Mouse (Mus musculus): ENCODE data around the gene Thpo. TPM values are rescaled to one million over a fixed set of nuclear protein-coding genes. Genes with fewer than 3 reads are reported as not detected.

Gene Thpo
- total and polyA plus RNA-seq, 3 experiments = not detected

GRCm38 (mm10) chr16:20732925-20733730 is 1.2 kb downstream of the Thpo start, which contains the start of gene Chrd:
Gene Chrd (plus strand): TSS chr16:20733127.
- DNase-seq (ENCODE audit: low read depth, low spot score) = no peak
- H3K36me3 ChIP-seq (ENCODE audit: control insufficient read depth in 1 of 2, insufficient read depth in 2 of 2, low read length in 2 of 2) = no peaks in the 10 kb centered on the region
- TF ChIP-seq POLR2AphosphoS2 (IDR thresholded peaks at IDR 0.05; ENCODE audit: low read length) = no peak
- TF ChIP-seq ELF1 (IDR thresholded peaks at IDR 0.05; ENCODE audit: low read depth, low read length) = no peak
- no peak for TF ChIP-seq ZKSCAN1 (IDR thresholded peaks at IDR 0.05; ENCODE audit: low read depth, low read length)
- TF ChIP-seq MAFK (IDR thresholded peaks at IDR 0.05; ENCODE audit: borderline replicate concordance, low read depth, low read length) = no peak
- no peak for TF ChIP-seq MAX (IDR thresholded peaks at IDR 0.05; ENCODE audit: low read length)
- no peak for TF ChIP-seq TCF12 (IDR thresholded peaks at IDR 0.05; ENCODE audit: low read depth, low read length)
- no peak for TF ChIP-seq E2F4 (IDR thresholded peaks at IDR 0.05; ENCODE audit: borderline replicate concordance, low read depth, low read length)
- no peak for TF ChIP-seq GABPA (IDR thresholded peaks at IDR 0.05; ENCODE audit: low read depth, low read length)
- no peak for TF ChIP-seq ZMIZ1 (IDR thresholded peaks at IDR 0.05; ENCODE audit: low read depth, low read length)
- no peak for TF ChIP-seq SIN3A (IDR thresholded peaks at IDR 0.05; ENCODE audit: low read length)
- TF ChIP-seq SMC3 (IDR thresholded peaks at IDR 0.05; ENCODE audit: low read depth, low read length) = no peak
- no peak for TF ChIP-seq ZNF384 (IDR thresholded peaks at IDR 0.05; ENCODE audit: low read depth, low read length)
- no peak for TF ChIP-seq KAT2A (conservative IDR thresholded peaks at IDR 0.05; ENCODE audit: low read depth, low read length)
- TF ChIP-seq POLR2AphosphoS5 (IDR thresholded peaks at IDR 0.05; ENCODE audit: borderline replicate concordance, low read depth, low read length) = no peak
- no peak for TF ChIP-seq POLR2A (IDR thresholded peaks at IDR 0.05; ENCODE audit: control insufficient read depth in 1 of 2, insufficient read depth in 1 of 2, low read depth in 1 of 2, low read length in 2 of 2, poor library complexity in 1 of 2)

GRCm38 (mm10) chr16:20732251-20732924 is 1.9 kb downstream of the Thpo start:
- no peaks in the 10 kb centered on the region for H3K36me3 ChIP-seq (ENCODE audit: control insufficient read depth in 1 of 2, insufficient read depth in 2 of 2, low read length in 2 of 2)
- H3K4me1 ChIP-seq (ENCODE audit: control insufficient read depth in 1 of 2, insufficient read depth in 2 of 2, low read length in 2 of 2) = no peaks in the 10 kb centered on the region
- no peak overlapping the region for H3K9ac ChIP-seq (ENCODE audit: control insufficient read depth, low read depth, low read length, poor library complexity, severe bottlenecking)
- no peak overlapping the region for H3K27ac ChIP-seq (ENCODE audit: control insufficient read depth, low read depth, low read length)
- DNase-seq (ENCODE audit: low read depth, low spot score) = no peak
- H3K4me3 ChIP-seq (ENCODE audit: control insufficient read depth in 1 of 2, insufficient read depth in 1 of 2, low read depth in 2 of 2, low read length in 2 of 2) = no peak overlapping the region
- no peaks in the 10 kb centered on the region; a peak in 2 of 4 replicates for H3K27me3 ChIP-seq (ENCODE audit: control insufficient read depth in 1 of 2, insufficient read depth in 2 of 2, low read length in 2 of 2)
- TF ChIP-seq E2F4 (IDR thresholded peaks at IDR 0.05; ENCODE audit: borderline replicate concordance, low read depth, low read length) = no peak
- no peak for TF ChIP-seq SMC3 (IDR thresholded peaks at IDR 0.05; ENCODE audit: low read depth, low read length)
- no peak for TF ChIP-seq RAD21 (IDR thresholded peaks at IDR 0.05; ENCODE audit: low read depth, low read length)
- no peak for TF ChIP-seq NRF1 (IDR thresholded peaks at IDR 0.05; ENCODE audit: insufficient read depth, low read depth, low read length, poor library complexity, severe bottlenecking)
- no peak for TF ChIP-seq MAZ (IDR thresholded peaks at IDR 0.05; ENCODE audit: low read depth, low read length)
- no peak for TF ChIP-seq TBP (IDR thresholded peaks at IDR 0.05; ENCODE audit: low read depth, low read length)
- TF ChIP-seq HCFC1 (IDR thresholded peaks at IDR 0.05; ENCODE audit: low read depth, low read length) = no peak
- no peaks in the 10 kb centered on the region for H3K9me3 ChIP-seq (replicated peaks; ENCODE audit: insufficient read depth, low read length)
- H3K79me2 ChIP-seq (ENCODE audit: control insufficient read depth, insufficient read depth, low read length, poor library complexity) = no peaks in the 10 kb centered on the region

More at GRCm38 (mm10) chr16:20732925-20733730, 1.2 kb downstream of the Thpo start, which contains the start of gene Chrd:
- Histone ChIP-seq H3K4me1 (ENCODE audit: control insufficient read depth in 1 of 2, insufficient read depth in 2 of 2, low read length in 2 of 2) (no peaks in the 10 kb centered on the region), H3K79me2 (ENCODE audit: control insufficient read depth, insufficient read depth, low read length, poor library complexity) (no peaks in the 10 kb centered on the region), H3K9ac (ENCODE audit: control insufficient read depth, low read depth, low read length, poor library complexity, severe bottlenecking) (no peak within 1 kb of the TSS), H3K9me3 (replicated peaks; ENCODE audit: insufficient read depth, low read length) (no peaks in the 10 kb centered on the region), H3K27me3 (ENCODE audit: control insufficient read depth in 1 of 2, insufficient read depth in 2 of 2, low read length in 2 of 2) (no peaks in the 10 kb centered on the region; a peak in 3 of 4 replicates), H3K4me3 (ENCODE audit: control insufficient read depth in 1 of 2, insufficient read depth in 1 of 2, low read depth in 2 of 2, low read length in 2 of 2) (no peak within 1 kb of the TSS), H3K27ac (ENCODE audit: control insufficient read depth, low read depth, low read length) (no peak within 1 kb of the TSS)

Data from MEL (cell line).